Mouse (Mus musculus) kidney, postnatal 0 days (tissue): ENCODE data around the gene Adprhl1. TPM values are rescaled to one million over a fixed set of nuclear protein-coding genes. Genes with fewer than 3 reads are reported as not detected.

Experiments used
- ATAC-seq: fragments of 200-750 bp; cut with Nextera tagmentation; replicated peaks from 2 replicates; pipeline ENCODE4 v1.8.0; 2017; ENCODE audit warnings: low read depth, moderate number of reproducible peaks, moderate TSS enrichment, moderate library complexity; ENCODE audit not compliant: low FRiP score
- DNase-seq: peaks from one replicate; pipeline ENCODE4 v3.0.0-alpha.2; 2016; ENCODE audit warnings: low spot score
- H3K27ac ChIP-seq: fragments of 300-500 bp; sonication (generic); 2 replicates; pipeline ENCODE4 v1.5.1; 2014; ENCODE audit warnings: mild to moderate bottlenecking
- H3K27me3 ChIP-seq: fragments of 300-500 bp; sonication (generic); 2 replicates; pipeline ENCODE4 v1.6.1; 2014; ENCODE audit warnings: low read length, mixed read lengths; ENCODE audit not compliant: insufficient read depth
- H3K36me3 ChIP-seq: fragments of 300-500 bp; sonication (generic); 2 replicates; pipeline ENCODE4 v1.6.1; 2014; ENCODE audit warnings: low read length, mixed read lengths; ENCODE audit not compliant: insufficient read depth
- H3K4me1 ChIP-seq: fragments of 300-500 bp; sonication (generic); replicated peaks from 2 replicates; pipeline ENCODE4 v1.6.1; 2014; ENCODE audit warnings: antibody characterized with exemption, low read length, mixed read lengths; ENCODE audit not compliant: insufficient read depth
- H3K4me2 ChIP-seq: fragments of 300-500 bp; sonication (generic); 2 replicates; pipeline ENCODE4 v1.6.1; 2014; ENCODE audit warnings: mild to moderate bottlenecking, low read length, moderate library complexity, mixed read lengths
- H3K4me3 ChIP-seq: fragments of 300-500 bp; sonication (generic); replicated peaks from 2 replicates; pipeline ENCODE4 v1.5.1; 2014; ENCODE audit warnings: low read depth, low read length
- H3K9ac ChIP-seq: fragments of 300-500 bp; sonication (generic); 2 replicates; pipeline ENCODE4 v1.6.1; 2014; ENCODE audit warnings: low read depth, low read length
- H3K9me3 ChIP-seq: fragments of 300-500 bp; sonication (generic); replicated peaks from 2 replicates; pipeline ENCODE4 v1.6.1; 2016; ENCODE audit warnings: low read length, inconsistent platforms, mixed read lengths
- CTCF ChIP-seq: IDR thresholded peaks from 2 replicates; pipeline ENCODE4 v1.5.1; 2016; ENCODE audit warnings: antibody characterized with exemption, low read depth, mild to moderate bottlenecking, moderate library complexity
- WGBS: fragments of 180-500 bp; shearing (Covaris S2); extraction: QIAGEN DNeasy Blood & Tissue Kit; methylation state at CpG from one replicate; pipeline ENCODE4 v1.1.7; 2014; 5-methylcytosine and 5-hydroxymethylcytosine counted together
- polyA plus RNA-seq: library from polyadenylated mRNA; unstranded; fragments of >200 nt; fragmentation: Nextera tagmentation; extraction: Ambion mirVana; gene quantifications from 2 replicates; pipeline ENCODE4 v1.2.1, GENCODE M21; 2015

The Adprhl1 gene
- polyA plus RNA-seq, 1 experiment from 2014 or later = not detected

GRCm38 (mm10) chr8:13263376-13263775 lies 9.4 kb upstream of the Adprhl1 start:
- no peaks in the 10 kb centered on the region for H3K27me3 ChIP-seq
- no peak for ATAC-seq
- H3K9me3 ChIP-seq = no peaks in the 10 kb centered on the region
- H3K27ac ChIP-seq = no peak overlapping the region
- no peak overlapping the region for H3K4me3 ChIP-seq
- peaks cover 11% of the 10 kb centered on the region; the same call in 1 of the 2 replicates for H3K36me3 ChIP-seq
- H3K4me1 ChIP-seq = no peaks in the 10 kb centered on the region
- H3K4me2 ChIP-seq = no peak overlapping the region
- DNase-seq = no peak
- no peak overlapping the region for H3K9ac ChIP-seq
- WGBS = 52% methylated on average over 3 of the region's 3 CpGs
- TF ChIP-seq CTCF = no peak

- Histone ChIP-seq H3K27ac (no peak overlapping the region), H3K4me2 (no peak overlapping the region), H3K4me3 (no peak overlapping the region), H3K9ac (no peak overlapping the region), H3K9me3 (no peaks in the 10 kb centered on the region), H3K36me3 (peaks cover 16% of the 10 kb centered on the region), H3K27me3 (no peaks in the 10 kb centered on the region), H3K4me1 (no peaks in the 10 kb centered on the region)
- 53% methylated on average over 5 of the region's 5 CpGs for WGBS
- no peak for TF ChIP-seq CTCF
- ATAC-seq (no peak), DNase-seq (no peak)
Measured at GRCm38 (mm10) chr8:13253413-13253812, 549 bp downstream of the Adprhl1 start.

- ATAC-seq (no peak), DNase-seq (no peak)
- TF ChIP-seq CTCF = no peak
- no peaks in the 10 kb centered on the region for H3K27me3 ChIP-seq
- H3K4me3 ChIP-seq = no peak overlapping the region
- peaks cover 16% of the 10 kb centered on the region for H3K36me3 ChIP-seq
- H3K4me2 ChIP-seq = no peak overlapping the region
- H3K9me3 ChIP-seq = no peaks in the 10 kb centered on the region
- WGBS = 91% methylated on average over 13 of the region's 13 CpGs
- H3K4me1 ChIP-seq = no peaks in the 10 kb centered on the region
- no peak overlapping the region for H3K9ac ChIP-seq
- no peak overlapping the region for H3K27ac ChIP-seq
Measured at GRCm38 (mm10) chr8:13252837-13253236, 1.1 kb downstream of the Adprhl1 start.

DNA sequence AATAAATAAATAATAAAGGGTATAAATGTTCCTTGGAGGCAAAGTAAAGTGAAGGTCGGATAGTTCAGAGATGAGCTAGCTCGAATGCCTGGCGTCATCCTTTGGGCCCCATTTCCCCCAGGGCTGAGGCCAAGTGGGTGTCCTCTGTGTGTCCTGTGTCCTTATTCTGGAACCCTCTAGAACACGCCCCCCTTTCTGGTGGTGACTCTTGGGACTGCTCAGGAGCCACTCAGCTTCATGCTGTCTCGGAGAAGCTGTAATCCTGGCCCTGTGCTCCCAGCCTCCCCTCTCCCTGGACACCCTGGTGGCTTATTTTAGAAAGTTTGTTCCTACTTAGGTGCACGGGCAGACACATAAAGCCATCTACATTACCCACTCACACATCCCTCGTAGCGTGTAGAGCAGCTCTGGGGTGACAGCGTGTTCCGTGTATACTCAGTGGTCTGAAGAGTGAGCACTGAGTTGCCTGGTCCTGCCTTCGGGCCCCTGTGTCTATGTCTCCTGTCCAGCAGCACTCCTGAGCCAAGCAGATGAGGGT lies 9.6 kb downstream of the Adprhl1 start:
- DNase-seq (no peak), ATAC-seq (no peak)
- H3K27me3 ChIP-seq = no peaks in the 10 kb centered on the region
- no peak overlapping the region for H3K4me2 ChIP-seq
- H3K36me3 ChIP-seq = no peaks in the 10 kb centered on the region
- H3K4me1 ChIP-seq = no peaks in the 10 kb centered on the region
- no peak for TF ChIP-seq CTCF
- H3K4me3 ChIP-seq = no peak overlapping the region
- 87% methylated on average over 11 of the region's 11 CpGs for WGBS
- H3K9me3 ChIP-seq = no peaks in the 10 kb centered on the region
- no peak overlapping the region for H3K9ac ChIP-seq
- no peak overlapping the region for H3K27ac ChIP-seq

DNA sequence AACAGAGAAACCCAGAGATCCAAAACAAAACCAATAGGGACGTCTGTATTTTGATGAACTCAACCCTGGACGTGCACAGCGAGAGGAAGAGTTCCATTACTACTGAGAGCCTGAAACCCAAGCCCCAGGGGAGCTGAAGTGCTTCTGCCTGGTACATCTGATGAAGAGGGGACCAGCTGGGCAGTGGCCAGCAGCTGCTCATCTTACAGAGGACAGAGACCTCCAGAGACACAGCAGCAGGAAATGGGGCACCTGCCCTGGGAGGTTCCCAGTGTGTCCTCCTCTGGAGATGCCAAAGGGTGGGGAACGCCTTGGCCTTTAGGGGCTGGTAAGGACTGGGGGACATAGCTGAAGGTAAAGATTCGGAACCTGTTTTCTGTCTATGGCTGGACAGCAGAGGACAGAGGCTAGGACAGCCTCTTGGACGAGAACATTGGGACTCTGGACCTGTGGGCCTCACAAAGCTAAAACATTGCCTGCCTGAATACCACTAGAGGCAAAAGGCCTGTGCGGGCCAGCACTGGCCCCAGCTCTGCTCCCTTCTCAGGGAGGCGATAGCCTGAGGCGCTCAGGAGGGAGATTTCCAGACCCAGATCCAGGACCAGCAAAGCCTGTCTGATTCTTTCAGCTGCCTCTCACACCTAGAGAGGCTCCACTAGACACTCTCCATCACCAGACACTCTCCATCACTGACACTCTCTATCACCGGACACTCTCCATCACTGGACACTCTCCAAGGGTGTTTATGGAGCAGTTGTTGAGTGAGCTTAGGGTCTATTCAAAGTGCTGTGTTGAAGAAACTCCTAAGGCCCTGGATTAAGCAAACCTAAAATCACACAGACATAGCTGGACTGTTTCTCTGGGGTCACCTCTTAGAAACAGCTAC lies 10.7 kb downstream of the Adprhl1 start:
- Histone ChIP-seq H3K36me3 (no peaks in the 10 kb centered on the region), H3K27me3 (no peaks in the 10 kb centered on the region), H3K4me1 (no peaks in the 10 kb centered on the region), H3K4me2 (no peak overlapping the region), H3K9ac (no peak overlapping the region), H3K27ac (no peak overlapping the region), H3K9me3 (no peaks in the 10 kb centered on the region), H3K4me3 (no peak overlapping the region)
- 62% methylated on average over 10 of the region's 10 CpGs for WGBS
- TF ChIP-seq CTCF = no peak
- ATAC-seq (no peak), DNase-seq (no peak)

- Histone ChIP-seq H3K9ac (no peak overlapping the region), H3K27ac (no peak overlapping the region), H3K4me3 (no peak overlapping the region), H3K4me2 (no peak overlapping the region), H3K27me3 (no peaks in the 10 kb centered on the region), H3K9me3 (no peaks in the 10 kb centered on the region), H3K4me1 (no peaks in the 10 kb centered on the region), H3K36me3 (no peaks in the 10 kb centered on the region)
- ATAC-seq = no peak
- TF ChIP-seq CTCF = no peak
- 70% methylated on average over 7 of the region's 7 CpGs for WGBS
- DNase-seq = no peak
Measured at GRCm38 (mm10) chr8:13240691-13241090, 13.3 kb downstream of the Adprhl1 start.
